ENCODE assay signal across 22 mouse cellular contexts in genomic region chr8:75060022-75060421, GRCm38 (mm10). TPM values are rescaled to one million over a fixed set of nuclear protein-coding genes. Genes with fewer than 3 reads are reported as not detected.
A peak's percentile ranks its signal among the peaks of the same experiment; 100 is the strongest.
DNase-seq lines count a peak whose midpoint lies in the region; ATAC-seq and TF ChIP-seq lines count a peak whose summit lies in the region.
"Had no signal": no experiment of that assay in that cellular context is flagged by ENCODE, and none has a peak within 500 bp of the region (broad histone marks: within the 10 kb centered on the region; RNA-seq: fewer than 3 reads in every experiment).

No protein-coding gene starts in this region.

- DNase-seq in gastrocnemius, adult 2 months, result peak; percentile 8
- DNase-seq in gastrocnemius, adult 8-10 months (ENCODE audit: low spot score in 2 of 2), result no peak
- DNase-seq in induced T-regulatory cell, adult 2 months (ENCODE audit: low read depth), result peak; percentile 28
- no peak for DNase-seq in B cell, adult 2 months
- DNase-seq: adrenal gland, adult 2 months; adrenal gland, postnatal 10 days; adrenal gland, postnatal 25 days; cerebellum, adult 11 months; cerebellum, adult 18-20 months; cerebellum, adult 8-10 months; cerebellum, adult 9-11 months; cerebellum, postnatal 14 days; forebrain, postnatal 0 days had no signal

- TF ChIP-seq CTCF in gastrocnemius, adult 2 months (IDR thresholded peaks at IDR 0.05), result no peak

- H3K4me3 ChIP-seq in gastrocnemius, adult 2 months, result no peak overlapping the region
- H3K4me3 ChIP-seq: embryonic facial prominence, embryonic 10.5 days; embryonic facial prominence, embryonic 12.5 days; erythroblast, embryonic 14.5 days; forebrain, embryonic 10.5 days; forebrain, embryonic 13.5 days; forebrain, embryonic 15.5 days had no signal

- peak overlapping the region; percentile 20; the same call in 1 of the 2 replicates for H3K27ac ChIP-seq in gastrocnemius, adult 2 months
- H3K27ac ChIP-seq: embryonic facial prominence, embryonic 10.5 days; embryonic facial prominence, embryonic 12.5 days; forebrain, embryonic 10.5 days; forebrain, embryonic 13.5 days; forebrain, embryonic 15.5 days had no signal

- ATAC-seq in CD4-positive, CD25-positive, alpha-beta regulatory T cell, adult 4 months, result peak; percentile 32
- ATAC-seq in erythroblast, adult 5-6 weeks (replicated peaks; ENCODE audit: low FRiP score, poor library complexity, severe bottlenecking), result no peak
- ATAC-seq: forebrain, embryonic 13.5 days; forebrain, embryonic 15.5 days; forebrain, postnatal 0 days; Patski had no signal

- intact Hi-C loops in gastrocnemius, adult 2 months (cut with DNase I), result no loop called here

RNA-seq across cellular contexts. Expression of gene Tom1, which starts 26.5 kb away (rescaled TPM):
- 10 to 100 TPM; 45.9 to 49.7 TPM for total RNA-seq in gastrocnemius, adult 2 months (2021)
- 10 to 100 TPM; 49.3 to 54.6 (median 50.3) TPM for total RNA-seq in gastrocnemius, adult 8-10 months (2022)
- 10 to 100 TPM; 14.1 to 14.6 TPM for polyA plus RNA-seq in CD4-positive, CD25-positive, alpha-beta regulatory T cell, adult 4 months (2017; shearing (Covaris generic))
- 11.7 and 14.8 TPM in 2 replicates for total RNA-seq in erythroblast, adult 5-6 weeks (2015; ENCODE audit: low replicate concordance)
- total RNA-seq in erythroblast, adult 5-6 weeks (2017; ENCODE audit: low replicate concordance), result 8.1 and 19.8 TPM in 2 replicates

RNA-seq across cellular contexts. Expression of gene Hmox1, which starts 33.4 kb away (rescaled TPM):
- total RNA-seq in gastrocnemius, adult 2 months (2021), result 1 to 10 TPM; 5.8 to 7.4 TPM
- 1 to 10 TPM; 3.3 to 9.5 (median 4.2) TPM for total RNA-seq in gastrocnemius, adult 8-10 months (2022)
- 10 to 100 TPM in 1 of 2 experiments, 1 to 10 TPM in 1; 3.9 to 13.8 TPM for polyA plus RNA-seq in CD4-positive, CD25-positive, alpha-beta regulatory T cell, adult 4 months (2017; shearing (Covaris generic))
- 38.8 and 51.6 TPM in 2 replicates for total RNA-seq in erythroblast, adult 5-6 weeks (2015; ENCODE audit: low replicate concordance)
- total RNA-seq in erythroblast, adult 5-6 weeks (2017; ENCODE audit: low replicate concordance), result 58.8 and 63.7 TPM in 2 replicates

RNA-seq across cellular contexts. Expression of gene Mcm5, which starts 49.3 kb away (rescaled TPM):
- 1 to 10 TPM in 1 of 2 experiments, under 1 TPM in 1; 0.89 to 1.1 TPM for total RNA-seq in gastrocnemius, adult 2 months (2021)
- total RNA-seq in gastrocnemius, adult 8-10 months (2022), result 1 to 10 TPM in 2 of 4 experiments, under 1 TPM in 2; 0.58 to 1.0 (median 0.86) TPM
- polyA plus RNA-seq in CD4-positive, CD25-positive, alpha-beta regulatory T cell, adult 4 months (2017; shearing (Covaris generic)), result 10 to 100 TPM; 32.9 to 59.3 TPM
- total RNA-seq in erythroblast, adult 5-6 weeks (2015; ENCODE audit: low replicate concordance), result 29.2 and 33.4 TPM in 2 replicates
- 101 and 103 TPM in 2 replicates for total RNA-seq in erythroblast, adult 5-6 weeks (2017; ENCODE audit: low replicate concordance)

Comparison
In these comparisons a context has a peak if more than half of its experiments do, and no peak if none do; other contexts are left out.
1. DNase-seq: peak in gastrocnemius, adult 2 months (single experiment) and induced T-regulatory cell, adult 2 months (single experiment); none in gastrocnemius, adult 8-10 months (0 of 2) and B cell, adult 2 months (0 of 2).
2. RNA of gene Mcm5, which starts 49.3 kb away (total RNA-seq): 29.2 to 103 TPM in erythroblast, adult 5-6 weeks; 0.89 to 1.1 TPM in gastrocnemius, adult 2 months and 0.58 to 1.0 TPM in gastrocnemius, adult 8-10 months; every median in the first group is over 10 times any median in the second.